Mouse (Mus musculus) liver, adult 2 months (tissue): ENCODE measurements at regions not wholly inside any gene's neighbourhood (a gene's known extent, or its start where the extent isn't known, plus 50 kb on each side); places are given as distances from the start of the nearest gene placed in this dataset.

ENCODE experiments used
- DNase-seq: peaks from one replicate; pipeline ENCODE4 v3.0.0-alpha.2; 2011; ENCODE audit warnings: low read depth, low spot score; ENCODE audit errors: extremely low read depth
- H3K27ac ChIP-seq: fragments of 200-500 bp; replicated peaks from 2 replicates; pipeline ENCODE4 v1.5.1; 2012; ENCODE audit warnings: low read depth, mild to moderate bottlenecking, control low read depth, inconsistent platforms, low read length; ENCODE audit not compliant: insufficient read depth
- H3K27me3 ChIP-seq: fragments of 200-500 bp; 2 replicates; pipeline ENCODE4 v1.6.1; 2012; ENCODE audit warnings: mild to moderate bottlenecking, moderate library complexity, low read length, inconsistent platforms; ENCODE audit not compliant: control insufficient read depth, insufficient read depth
- H3K36me3 ChIP-seq: fragments of 200-500 bp; 2 replicates; pipeline ENCODE4 v1.6.1; 2012; ENCODE audit warnings: low read length, inconsistent platforms; ENCODE audit not compliant: control insufficient read depth, insufficient read depth
- H3K4me1 ChIP-seq: fragments of 200-500 bp; 2 replicates; pipeline ENCODE4 v1.6.1; 2011; ENCODE audit warnings: low read length; ENCODE audit not compliant: control insufficient read depth, insufficient read depth
- H3K4me3 ChIP-seq: fragments of 200-500 bp; 2 replicates; pipeline ENCODE4 v1.5.1; 2011; ENCODE audit warnings: low read depth, mild to moderate bottlenecking, control low read depth, low read length, moderate library complexity; ENCODE audit not compliant: insufficient read depth
- H3K79me2 ChIP-seq: fragments of 200-500 bp; 2 replicates; pipeline ENCODE4 v1.6.1; 2012; ENCODE audit warnings: inconsistent platforms, mild to moderate bottlenecking, low read length, moderate library complexity; ENCODE audit not compliant: control insufficient read depth, insufficient read depth
- H3K9ac ChIP-seq: fragments of 200-500 bp; 2 replicates; pipeline ENCODE4 v1.6.1; 2012; ENCODE audit warnings: low read depth, mild to moderate bottlenecking, control low read depth, inconsistent platforms, low read length
- CTCF ChIP-seq: fragments of 200-500 bp; IDR thresholded peaks from 2 replicates; pipeline ENCODE4 v1.5.1; 2011; ENCODE audit warnings: low read depth, low read length, control low read depth
- POLR2A ChIP-seq: fragments of 200-500 bp; IDR thresholded peaks from 2 replicates; pipeline ENCODE4 v1.6.1; 2011; ENCODE audit warnings: low read length, control low read depth; ENCODE audit not compliant: insufficient read depth; ENCODE audit errors: extremely low read depth
- WGBS: fragments of 180-500 bp; shearing (Covaris S2); methylation state at CpG from one replicate; pipeline ENCODE4 v1.1.7; 2018; 5-methylcytosine and 5-hydroxymethylcytosine counted together

- TF ChIP-seq CTCF (no peak), POLR2A (no peak)
- Histone ChIP-seq H3K36me3 (no peaks in the 10 kb centered on the region), H3K79me2 (no peaks in the 10 kb centered on the region), H3K27me3 (0 out of 2 replicates have a peak, but pooled peaks cover 3% of the 10 kb centered on the region), H3K4me1 (no peaks in the 10 kb centered on the region), H3K9ac (no peak overlapping the region), H3K27ac (no peak overlapping the region), H3K4me3 (no peak overlapping the region)
- WGBS = 64% methylated on average over 1 of the region's 1 CpGs
- DNase-seq = no peak
Measured at GRCm38 (mm10) chr2:34010166-34010565, 122.4 kb upstream of the Mvb12b start.

GRCm38 (mm10) chr2:34007916-34008315 is 120.2 kb upstream of the Mvb12b start:
- WGBS = 93% methylated on average over 7 of the region's 7 CpGs
- Histone ChIP-seq H3K9ac (no peak overlapping the region), H3K4me1 (no peaks in the 10 kb centered on the region), H3K4me3 (no peak overlapping the region), H3K27me3 (0 out of 2 replicates have a peak, but pooled peaks cover 3% of the 10 kb centered on the region), H3K36me3 (no peaks in the 10 kb centered on the region), H3K27ac (no peak overlapping the region), H3K79me2 (no peaks in the 10 kb centered on the region)
- TF ChIP-seq CTCF (no peak), POLR2A (no peak)
- DNase-seq = no peak

GRCm38 (mm10) chr2:33997106-33997505 is 109.4 kb upstream of the Mvb12b start:
- no peaks in the 10 kb centered on the region for H3K4me1 ChIP-seq
- DNase-seq = no peak
- 95% methylated on average over 7 of the region's 7 CpGs for WGBS
- no peak overlapping the region for H3K4me3 ChIP-seq
- no peak overlapping the region for H3K9ac ChIP-seq
- H3K27ac ChIP-seq = no peak overlapping the region
- H3K36me3 ChIP-seq = no peaks in the 10 kb centered on the region
- no peaks in the 10 kb centered on the region for H3K79me2 ChIP-seq
- TF ChIP-seq CTCF = no peak
- no peak for TF ChIP-seq POLR2A
- no peaks in the 10 kb centered on the region for H3K27me3 ChIP-seq

- Histone ChIP-seq H3K27ac (no peak overlapping the region), H3K4me1 (no peaks in the 10 kb centered on the region), H3K4me3 (no peak overlapping the region), H3K9ac (no peak overlapping the region), H3K79me2 (no peaks in the 10 kb centered on the region), H3K27me3 (no peaks in the 10 kb centered on the region), H3K36me3 (no peaks in the 10 kb centered on the region)
- DNase-seq = no peak
- TF ChIP-seq POLR2A (no peak), CTCF (no peak)
- 91% methylated on average over 2 of the region's 2 CpGs for WGBS
Measured at GRCm38 (mm10) chr2:33996331-33996730, 108.6 kb upstream of the Mvb12b start.

GRCm38 (mm10) chr2:33991299-33991698 is 103.6 kb upstream of the Mvb12b start:
- no peak overlapping the region for H3K9ac ChIP-seq
- H3K79me2 ChIP-seq = no peaks in the 10 kb centered on the region
- TF ChIP-seq POLR2A (no peak), CTCF (no peak)
- 86% methylated on average over 4 of the region's 4 CpGs for WGBS
- H3K36me3 ChIP-seq = no peaks in the 10 kb centered on the region
- H3K4me3 ChIP-seq = no peak overlapping the region
- DNase-seq = no peak
- H3K27ac ChIP-seq = no peak overlapping the region
- H3K27me3 ChIP-seq = no peaks in the 10 kb centered on the region
- no peaks in the 10 kb centered on the region for H3K4me1 ChIP-seq

DNA sequence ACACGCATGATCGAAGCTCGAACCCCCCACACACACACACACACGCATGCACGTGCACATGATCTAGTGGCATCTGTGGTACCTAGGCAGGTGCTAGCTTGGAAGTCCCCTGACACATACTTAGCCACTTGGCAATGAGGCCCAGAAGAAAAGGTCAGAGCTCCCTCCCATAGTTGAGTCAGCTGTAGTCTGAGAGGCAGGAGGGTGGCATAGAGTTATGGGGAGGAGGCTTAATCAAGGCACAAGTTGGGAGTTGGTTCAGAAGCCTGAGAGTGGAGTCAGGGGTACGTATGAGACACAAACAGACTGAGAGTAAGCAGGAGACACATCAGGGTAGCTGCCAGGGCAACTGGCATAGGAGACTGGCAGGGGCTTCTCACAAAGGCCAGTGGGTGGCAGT is 103.0 kb upstream of the Mvb12b start:
- Histone ChIP-seq H3K9ac (no peak overlapping the region), H3K36me3 (no peaks in the 10 kb centered on the region), H3K79me2 (no peaks in the 10 kb centered on the region), H3K4me1 (no peaks in the 10 kb centered on the region), H3K4me3 (no peak overlapping the region), H3K27ac (no peak overlapping the region), H3K27me3 (no peaks in the 10 kb centered on the region)
- 92% methylated on average over 6 of the region's 6 CpGs for WGBS
- DNase-seq = no peak
- TF ChIP-seq CTCF = no peak
- TF ChIP-seq POLR2A = no peak
